Mouse (Mus musculus) ES-E14 (cell line): ENCODE results near the gene Cep95. TPM values are rescaled to one million over a fixed set of nuclear protein-coding genes. Genes with fewer than 3 reads are reported as not detected.

Source experiments
- DNase-seq: peaks from one replicate; pipeline ENCODE4 v3.0.0-alpha.2; 2013; ENCODE audit warnings: low read depth, low spot score
- H3K27ac ChIP-seq: 2 replicates; pipeline ENCODE4 v1.5.1; 2012; ENCODE audit warnings: low read depth, mild to moderate bottlenecking, low read length, moderate library complexity, mixed read lengths; ENCODE audit not compliant: poor library complexity, insufficient read depth, severe bottlenecking
- H3K36me3 ChIP-seq: 2 replicates; pipeline ENCODE4 v1.6.1; 2012; ENCODE audit warnings: mild to moderate bottlenecking, low read length, moderate library complexity, mixed read lengths; ENCODE audit not compliant: control insufficient read depth, poor library complexity, insufficient read depth, severe bottlenecking
- H3K4me1 ChIP-seq, 2 experiments: fragments of 150-350 bp in 1 of 2; sonication (generic) in 1 of 2; 2 replicates each; pipeline ENCODE4 v1.6.1; 2012; ENCODE audit warnings: low read length in 2 of 2, mild to moderate bottlenecking in 1 of 2, mixed read lengths in 1 of 2; ENCODE audit not compliant: control insufficient read depth in 2 of 2, insufficient read depth in 2 of 2, poor library complexity in 1 of 2
- H3K4me3 ChIP-seq, 2 experiments: fragments of 150-350 bp in 1 of 2; sonication (generic) in 1 of 2; 2 replicates each; pipeline ENCODE4 v1.5.1; 2012; ENCODE audit warnings: low read length in 2 of 2, low read depth in 1 of 2, mild to moderate bottlenecking in 1 of 2, mixed read lengths in 1 of 2; ENCODE audit not compliant: insufficient read depth in 1 of 2, poor library complexity in 1 of 2, severe bottlenecking in 1 of 2
- H3K9ac ChIP-seq: 2 replicates; pipeline ENCODE4 v1.6.1; 2012; ENCODE audit warnings: low read depth, mild to moderate bottlenecking, low read length, mixed read lengths; ENCODE audit not compliant: poor library complexity, insufficient read depth, severe bottlenecking
- H3K9me3 ChIP-seq: fragments of 150-350 bp; sonication (generic); 2 replicates; pipeline ENCODE4 v1.6.1; 2012; ENCODE audit warnings: low read depth, mild to moderate bottlenecking, low read length; ENCODE audit not compliant: control insufficient read depth, insufficient read depth
- CHD2 ChIP-seq: IDR thresholded peaks from 2 replicates; pipeline ENCODE4 v1.6.1; 2014; ENCODE audit warnings: mild to moderate bottlenecking, low read depth, low read length, inconsistent platforms
- HCFC1 ChIP-seq: IDR thresholded peaks from 2 replicates; pipeline ENCODE4 v1.6.1; 2012; ENCODE audit warnings: low read length, inconsistent platforms, borderline replicate concordance; ENCODE audit not compliant: insufficient read depth
- MAFK ChIP-seq: IDR thresholded peaks from 2 replicates; pipeline ENCODE4 v1.6.1; 2014; ENCODE audit warnings: mild to moderate bottlenecking, low read depth, low read length, inconsistent platforms; ENCODE audit not compliant: insufficient read depth
- ZC3H11A ChIP-seq: IDR thresholded peaks from 2 replicates; pipeline ENCODE4 v1.6.1; 2012; ENCODE audit warnings: low read depth, mild to moderate bottlenecking, inconsistent platforms, low read length, borderline replicate concordance
- ZNF384 ChIP-seq: IDR thresholded peaks from 2 replicates; pipeline ENCODE4 v1.6.1; 2012; ENCODE audit warnings: low read depth, low read length, inconsistent platforms
- in situ Hi-C, 2 experiments: fragments of 600-800 bp; cut with MboI; formaldehyde crosslinking; loops; one replicate each; pipeline ENCODE4 v1.15.1; 2025; ENCODE audit warnings: low sequenced_read_pairs in 2 of 2, inconsistent platforms in 1 of 2; ENCODE audit not compliant: unreplicated experiment in 2 of 2
- total RNA-seq: library from RNA; depleted of rRNA; stranded (reverse); fragments of 300-350 nt; gene quantifications from 2 replicates; pipeline ENCODE4 v1.2.3, GENCODE M21; 2012

Gene Cep95
- total RNA-seq, 1 experiment: 15.4 TPM

DNA sequence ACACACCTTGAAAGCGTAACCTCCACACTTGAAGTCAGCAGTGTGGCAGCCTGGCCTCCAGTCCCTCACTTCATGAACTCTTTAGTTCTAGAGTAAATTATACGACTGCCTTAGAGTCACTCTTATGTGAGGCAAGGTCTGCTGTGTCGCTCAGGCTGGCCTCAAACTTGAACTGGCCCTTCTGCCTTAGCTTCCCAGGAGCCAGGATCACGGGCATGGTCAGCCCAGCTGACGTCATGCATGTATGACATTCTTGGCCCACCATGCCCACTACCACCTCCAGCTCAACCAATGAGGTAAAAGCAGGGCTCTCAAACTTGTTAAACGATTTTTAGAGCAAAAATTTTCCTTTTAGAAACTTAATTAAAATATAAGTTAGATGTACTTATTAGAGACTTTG lies 32.3 kb downstream of the Cep95 start:
- Histone ChIP-seq H3K27ac (no peak overlapping the region), H3K4me1 (no peaks in the 10 kb centered on the region), H3K9me3 (no peaks in the 10 kb centered on the region), H3K36me3 (peaks cover 24% of the 10 kb centered on the region), H3K9ac (no peak overlapping the region), H3K4me3 (no peak overlapping the region)
- DNase-seq: no peak
- no peak for TF ChIP-seq ZNF384
- TF ChIP-seq MAFK: no peak
- no peak for TF ChIP-seq ZC3H11A
- no peak for TF ChIP-seq CHD2
- no peak for TF ChIP-seq HCFC1
- in situ Hi-C loops: no loop called here

DNA sequence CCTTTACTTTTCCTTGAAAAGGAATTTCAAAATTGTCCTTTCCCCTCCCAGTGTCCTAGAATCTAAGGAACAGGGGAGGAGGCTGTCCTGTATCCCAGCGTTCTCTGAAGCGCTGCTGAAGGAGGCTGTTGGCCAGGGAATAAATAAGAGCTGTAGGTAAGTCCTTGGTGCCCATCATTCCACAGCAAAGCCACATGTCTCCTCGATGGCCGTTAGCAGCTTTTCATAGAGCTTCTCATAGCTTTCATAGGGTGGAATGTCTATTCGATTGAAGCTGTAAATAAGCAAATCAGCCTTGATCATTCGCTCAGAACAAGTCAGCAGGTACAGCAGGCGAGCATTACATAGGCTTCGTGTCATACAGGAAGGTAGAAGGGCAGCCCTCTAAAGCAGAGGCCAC lies 33.4 kb downstream of the Cep95 start:
- Histone ChIP-seq H3K4me1 (no peaks in the 10 kb centered on the region), H3K4me3 (no peak overlapping the region), H3K27ac (no peak overlapping the region), H3K9ac (no peak overlapping the region), H3K36me3 (peaks cover 18% of the 10 kb centered on the region), H3K9me3 (no peaks in the 10 kb centered on the region)
- in situ Hi-C loops: no loop called here
- DNase-seq: no peak
- TF ChIP-seq HCFC1 (no peak), MAFK (no peak)

GRCm38 (mm10) chr11:106822911-106823310 lies 33.9 kb downstream of the Cep95 start:
- Histone ChIP-seq H3K9ac (no peak overlapping the region), H3K36me3 (peaks cover 16% of the 10 kb centered on the region), H3K9me3 (no peaks in the 10 kb centered on the region), H3K27ac (no peak overlapping the region), H3K4me3 (no peak overlapping the region), H3K4me1 (no peaks in the 10 kb centered on the region)
- TF ChIP-seq ZNF384 (no peak), CHD2 (no peak), HCFC1 (no peak), MAFK (no peak), ZC3H11A (no peak)
- in situ Hi-C loops: no loop called here
- no peak for DNase-seq

DNA sequence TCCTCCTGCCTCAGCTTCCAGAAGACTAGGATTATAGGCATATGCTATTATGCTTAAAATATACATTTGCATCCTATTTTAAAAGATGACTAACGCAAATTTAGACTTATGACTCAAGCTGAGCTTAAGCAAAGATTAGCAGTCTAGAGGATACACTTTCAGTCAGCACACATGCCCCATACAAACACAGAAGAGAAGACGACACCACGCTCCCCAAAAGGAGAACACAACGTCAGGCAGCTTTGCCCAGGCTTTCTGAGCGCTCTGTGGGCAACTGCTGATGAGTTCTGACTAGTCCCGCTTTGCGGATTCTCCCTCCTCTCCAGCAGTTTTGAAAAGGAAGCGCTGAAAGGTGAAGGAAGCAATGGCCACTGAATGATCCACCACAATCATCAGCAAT lies 34.7 kb downstream of the Cep95 start:
- no peak overlapping the region for H3K9ac ChIP-seq
- no peaks in the 10 kb centered on the region for H3K9me3 ChIP-seq
- peaks cover 13% of the 10 kb centered on the region for H3K36me3 ChIP-seq

GRCm38 (mm10) chr11:106824403-106824802 lies 35.4 kb downstream of the Cep95 start:
- Histone ChIP-seq H3K9ac (no peak overlapping the region), H3K27ac (no peak overlapping the region), H3K9me3 (no peaks in the 10 kb centered on the region), H3K36me3 (peaks cover 11% of the 10 kb centered on the region), H3K4me3 (no peak overlapping the region), H3K4me1 (no peaks in the 10 kb centered on the region)
- DNase-seq: no peak
- TF ChIP-seq MAFK: no peak
- in situ Hi-C loops: no loop called here

More for the DNA sequence above, 34.7 kb downstream of the Cep95 start:
- no peak for DNase-seq
- in situ Hi-C loops: no loop called here
- Histone ChIP-seq H3K4me1 (no peaks in the 10 kb centered on the region), H3K4me3 (no peak overlapping the region), H3K27ac (no peak overlapping the region)
- TF ChIP-seq ZNF384: no peak
- no peak for TF ChIP-seq MAFK
- TF ChIP-seq CHD2: no peak
- TF ChIP-seq HCFC1: no peak
- no peak for TF ChIP-seq ZC3H11A
